Mouse (Mus musculus): ENCODE results near the gene Foxp4. TPM values are rescaled to one million over a fixed set of nuclear protein-coding genes. Genes with fewer than 3 reads are reported as not detected.

Foxp4 gene
- polyA plus RNA-seq, 2 experiments, result 38.6 to 104 TPM

GRCm38 (mm10) chr17:47883099-47883498, 41.3 kb downstream of the Foxp4 start:
- no peak overlapping the region for H3K4me2 ChIP-seq (replicated peaks; ENCODE audit: low read depth, low read length, severe bottlenecking)
- DNase-seq (ENCODE audit: low spot score) (no peak), ATAC-seq (ENCODE audit: low FRiP score, low read depth) (no peak)
- 93% methylated on average over 5 of the region's 5 CpGs for WGBS
- no peak overlapping the region for H3K27ac ChIP-seq (replicated peaks; ENCODE audit: low read depth, low read length)
- H3K9me3 ChIP-seq (ENCODE audit: control insufficient read depth, low read length), result no peaks in the 10 kb centered on the region
- H3K9ac ChIP-seq (ENCODE audit: low read depth, low read length, severe bottlenecking), result no peak overlapping the region
- H3K4me3 ChIP-seq (replicated peaks; ENCODE audit: low read length), result no peak overlapping the region
- TF ChIP-seq POLR2A (IDR thresholded peaks at IDR 0.05; ENCODE audit: borderline replicate concordance, extremely low read depth, insufficient read depth, insufficient read length), result no peak
- no peaks in the 10 kb centered on the region for H3K27me3 ChIP-seq (ENCODE audit: control insufficient read depth, insufficient read depth, low read length)
- H3K36me3 ChIP-seq (ENCODE audit: control insufficient read depth, insufficient read depth, low read length), result peaks cover 88% of the 10 kb centered on the region
- H3K4me1 ChIP-seq (ENCODE audit: control insufficient read depth, insufficient read depth, low read length), result peaks cover 53% of the 10 kb centered on the region

- Histone ChIP-seq H3K36me3 (ENCODE audit: control insufficient read depth, insufficient read depth, low read length) (peaks cover 94% of the 10 kb centered on the region), H3K9me3 (ENCODE audit: control insufficient read depth, low read length) (no peaks in the 10 kb centered on the region), H3K9ac (ENCODE audit: low read depth, low read length, severe bottlenecking) (no peak overlapping the region), H3K4me1 (ENCODE audit: control insufficient read depth, insufficient read depth, low read length) (peaks cover 41% of the 10 kb centered on the region), H3K27me3 (ENCODE audit: control insufficient read depth, insufficient read depth, low read length) (no peaks in the 10 kb centered on the region), H3K27ac (replicated peaks; ENCODE audit: low read depth, low read length) (peak overlapping the region; percentile 3; the same call in 1 of the 2 replicates), H3K4me2 (replicated peaks; ENCODE audit: low read depth, low read length, severe bottlenecking) (no peak overlapping the region), H3K4me3 (replicated peaks; ENCODE audit: low read length) (no peak overlapping the region)
- ATAC-seq (ENCODE audit: low FRiP score, low read depth) (no peak), DNase-seq (ENCODE audit: low spot score) (no peak)
- no peak for TF ChIP-seq POLR2A (IDR thresholded peaks at IDR 0.05; ENCODE audit: borderline replicate concordance, extremely low read depth, insufficient read depth, insufficient read length)
- WGBS, result 36% methylated on average over 13 of the region's 13 CpGs
Observed at GRCm38 (mm10) chr17:47881330-47881729, 43.1 kb downstream of the Foxp4 start.

- no peak for DNase-seq (ENCODE audit: low spot score)
- Histone ChIP-seq H3K9ac (ENCODE audit: low read depth, low read length, severe bottlenecking) (no peak overlapping the region), H3K4me2 (replicated peaks; ENCODE audit: low read depth, low read length, severe bottlenecking) (no peak overlapping the region), H3K27ac (replicated peaks; ENCODE audit: low read depth, low read length) (0 out of 2 replicates have a peak overlapping the region, but pooled peaks have one; percentile 13), H3K4me3 (replicated peaks; ENCODE audit: low read length) (no peak overlapping the region), H3K36me3 (ENCODE audit: control insufficient read depth, insufficient read depth, low read length) (peaks cover 92% of the 10 kb centered on the region), H3K9me3 (ENCODE audit: control insufficient read depth, low read length) (no peaks in the 10 kb centered on the region), H3K4me1 (ENCODE audit: control insufficient read depth, insufficient read depth, low read length) (peaks cover 41% of the 10 kb centered on the region), H3K27me3 (ENCODE audit: control insufficient read depth, insufficient read depth, low read length) (no peaks in the 10 kb centered on the region)
- no peak for TF ChIP-seq POLR2A (IDR thresholded peaks at IDR 0.05; ENCODE audit: borderline replicate concordance, extremely low read depth, insufficient read depth, insufficient read length)
- 11% methylated on average over 3 of the region's 3 CpGs for WGBS
- peak; percentile 32; the same call in 1 of the 2 replicates for ATAC-seq (ENCODE audit: low FRiP score, low read depth)
Observed at GRCm38 (mm10) chr17:47879207-47879606, 45.2 kb downstream of the Foxp4 start.

- Histone ChIP-seq H3K4me2 (replicated peaks; ENCODE audit: low read depth, low read length, severe bottlenecking) (peak overlapping the region; percentile 39), H3K9me3 (ENCODE audit: control insufficient read depth, low read length) (no peaks in the 10 kb centered on the region), H3K4me1 (ENCODE audit: control insufficient read depth, insufficient read depth, low read length) (peaks cover 46% of the 10 kb centered on the region), H3K27ac (replicated peaks; ENCODE audit: low read depth, low read length) (peak overlapping the region; percentile 13; the same call in 1 of the 2 replicates), H3K27me3 (ENCODE audit: control insufficient read depth, insufficient read depth, low read length) (no peaks in the 10 kb centered on the region), H3K36me3 (ENCODE audit: control insufficient read depth, insufficient read depth, low read length) (peaks cover 92% of the 10 kb centered on the region), H3K9ac (ENCODE audit: low read depth, low read length, severe bottlenecking) (0 out of 2 replicates have a peak overlapping the region, but pooled peaks have one; percentile 34), H3K4me3 (replicated peaks; ENCODE audit: low read length) (peak overlapping the region; percentile 14; the same call in 1 of the 2 replicates)
- peak; percentile 29; the same call in 1 of the 2 replicates for ATAC-seq (ENCODE audit: low FRiP score, low read depth)
- no peak for TF ChIP-seq POLR2A (IDR thresholded peaks at IDR 0.05; ENCODE audit: borderline replicate concordance, extremely low read depth, insufficient read depth, insufficient read length)
- DNase-seq (ENCODE audit: low spot score), result no peak
- 15% methylated on average over 19 of the region's 35 CpGs for WGBS
Observed at GRCm38 (mm10) chr17:47878378-47879089, 45.9 kb downstream of the Foxp4 start.

- ATAC-seq (ENCODE audit: low FRiP score, low read depth) (no peak), DNase-seq (ENCODE audit: low spot score) (no peak)
- peaks cover 49% of the 10 kb centered on the region for H3K4me1 ChIP-seq (ENCODE audit: control insufficient read depth, insufficient read depth, low read length)
- H3K27ac ChIP-seq (replicated peaks; ENCODE audit: low read depth, low read length), result no peak overlapping the region
- no peak overlapping the region for H3K9ac ChIP-seq (ENCODE audit: low read depth, low read length, severe bottlenecking)
- TF ChIP-seq POLR2A (IDR thresholded peaks at IDR 0.05; ENCODE audit: borderline replicate concordance, extremely low read depth, insufficient read depth, insufficient read length), result no peak
- H3K36me3 ChIP-seq (ENCODE audit: control insufficient read depth, insufficient read depth, low read length), result peaks cover 91% of the 10 kb centered on the region
- H3K4me3 ChIP-seq (replicated peaks; ENCODE audit: low read length), result no peak overlapping the region
- no peaks in the 10 kb centered on the region for H3K9me3 ChIP-seq (ENCODE audit: control insufficient read depth, low read length)
- 0 out of 2 replicates have a peak overlapping the region, but pooled peaks have one; percentile 39 for H3K4me2 ChIP-seq (replicated peaks; ENCODE audit: low read depth, low read length, severe bottlenecking)
- 40% methylated on average over 9 of the region's 10 CpGs for WGBS
- no peaks in the 10 kb centered on the region for H3K27me3 ChIP-seq (ENCODE audit: control insufficient read depth, insufficient read depth, low read length)
Observed at GRCm38 (mm10) chr17:47877715-47878377, 46.6 kb downstream of the Foxp4 start.
